Mouse (Mus musculus): ENCODE results near the gene Fgfr2.

Fgfr2 gene

GRCm38 (mm10) chr7:132800868-132801267, 322.3 kb downstream of the Fgfr2 start:
- no peak for DNase-seq (ENCODE audit: low spot score)

DNA sequence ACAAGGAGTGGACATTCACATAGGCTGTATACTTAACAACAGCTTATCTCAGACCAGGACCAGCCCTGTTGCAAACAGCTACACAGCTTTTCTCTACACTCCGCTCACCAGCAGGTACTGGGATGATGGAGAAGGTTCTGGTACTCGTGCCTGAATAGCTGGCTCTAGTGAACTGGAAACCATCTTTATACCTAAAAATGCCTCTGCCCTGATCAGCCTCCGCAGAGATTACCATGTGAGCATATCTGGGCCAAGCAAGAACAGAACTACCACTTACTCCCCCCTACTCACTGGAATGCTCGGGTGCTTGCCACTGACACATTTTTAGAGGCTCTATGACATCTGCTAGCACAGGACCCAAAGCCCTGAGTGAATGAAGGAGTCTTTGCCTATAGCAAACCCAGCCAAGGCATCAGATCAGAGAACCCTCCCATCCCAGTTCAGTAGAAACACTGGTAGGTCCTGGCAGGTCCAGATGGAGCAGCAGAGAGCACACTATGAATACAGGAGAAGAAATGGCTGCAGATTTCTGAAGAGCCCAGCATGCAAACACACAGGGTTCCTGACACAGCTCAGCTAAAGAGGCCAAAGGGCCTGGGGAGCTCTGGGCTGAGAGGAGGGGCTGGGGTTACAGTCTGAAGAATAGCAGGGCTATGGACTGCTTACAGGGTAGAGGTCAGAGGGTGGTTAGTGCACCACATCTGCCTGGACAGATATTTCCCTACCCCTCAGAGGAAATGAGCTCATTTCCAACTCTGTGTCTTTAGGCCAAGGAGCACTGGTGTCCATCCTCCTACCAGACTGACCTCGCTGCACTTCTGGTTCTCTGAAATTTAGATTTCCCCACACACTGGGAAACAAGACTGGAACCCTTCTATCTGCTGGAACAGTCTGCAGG, 323.8 kb downstream of the Fgfr2 start:
- DNase-seq (ENCODE audit: low spot score) = no peak

GRCm38 (mm10) chr7:132795141-132795540, 328.0 kb downstream of the Fgfr2 start:
- DNase-seq (ENCODE audit: low spot score) = no peak

GRCm38 (mm10) chr7:132793467-132793866, 329.7 kb downstream of the Fgfr2 start:
- no peak for DNase-seq (ENCODE audit: low spot score)

- DNase-seq (ENCODE audit: low spot score) = no peak
Observed at GRCm38 (mm10) chr7:132790447-132791219, 332.5 kb downstream of the Fgfr2 start.

- no peak for DNase-seq (ENCODE audit: low spot score)
Observed at GRCm38 (mm10) chr7:132788826-132789225, 334.3 kb downstream of the Fgfr2 start.

- no peak for DNase-seq (ENCODE audit: low spot score)
Observed at GRCm38 (mm10) chr7:132787496-132788190, 335.5 kb downstream of the Fgfr2 start.

DNA sequence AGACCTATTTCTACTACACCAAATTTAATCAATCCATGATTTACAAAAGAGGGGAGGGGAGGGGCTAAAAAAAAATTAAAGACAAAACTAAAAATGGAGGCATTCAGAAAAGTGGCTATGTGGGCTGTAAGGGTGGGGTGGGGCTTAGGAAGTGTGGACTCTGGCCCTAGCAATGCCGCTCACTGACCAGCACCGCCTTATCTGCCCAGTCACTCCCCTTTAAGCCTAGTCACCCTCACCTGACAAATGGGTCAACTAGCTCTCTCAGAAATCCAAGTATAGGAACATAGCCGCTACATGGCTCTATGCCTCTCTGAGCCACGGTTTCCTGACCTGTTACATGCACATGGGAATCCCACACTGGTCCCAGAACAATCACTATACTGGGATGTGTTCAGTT, 336.1 kb downstream of the Fgfr2 start:
- no peak for DNase-seq (ENCODE audit: low spot score)

DNA sequence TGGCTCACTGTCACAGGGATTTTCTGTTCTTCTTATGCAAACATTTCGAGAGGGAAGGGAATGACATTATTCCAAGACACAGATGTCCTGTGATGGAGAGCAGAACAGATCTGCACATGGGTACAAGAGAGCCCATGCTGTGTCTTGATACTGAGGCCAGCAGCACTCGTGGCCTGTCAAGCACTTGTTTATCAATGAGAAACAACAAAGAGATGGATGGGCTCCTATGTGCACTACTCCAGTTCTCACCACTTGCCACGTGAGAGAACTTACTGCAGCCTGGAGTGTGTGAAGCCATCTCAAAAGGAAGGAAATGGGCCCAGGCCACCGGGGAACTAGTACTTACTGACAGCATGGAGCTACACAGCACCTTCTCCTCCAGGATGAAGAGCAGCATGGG, 336.6 kb downstream of the Fgfr2 start:
- DNase-seq (ENCODE audit: low spot score) = no peak

DNA sequence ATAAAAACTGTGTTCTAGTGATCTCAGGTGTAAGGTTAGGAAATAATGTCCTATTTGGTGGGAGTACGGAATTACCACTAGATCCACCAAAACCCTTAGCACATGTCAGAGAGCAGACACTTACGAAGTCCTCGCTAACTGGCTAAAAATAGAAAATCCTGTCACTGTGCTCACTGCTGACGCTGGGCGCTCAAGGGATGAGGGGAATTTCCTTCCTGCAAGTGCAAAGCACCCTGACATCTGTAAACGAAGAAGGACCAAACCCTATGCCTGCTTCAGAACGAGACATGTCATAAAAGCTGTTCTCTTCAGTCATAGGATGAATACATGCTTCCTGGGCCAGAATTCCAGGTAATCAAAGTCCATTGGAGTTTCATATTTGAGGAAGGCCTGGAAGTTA, 337.1 kb downstream of the Fgfr2 start:
- no peak for DNase-seq (ENCODE audit: low spot score)

DNA sequence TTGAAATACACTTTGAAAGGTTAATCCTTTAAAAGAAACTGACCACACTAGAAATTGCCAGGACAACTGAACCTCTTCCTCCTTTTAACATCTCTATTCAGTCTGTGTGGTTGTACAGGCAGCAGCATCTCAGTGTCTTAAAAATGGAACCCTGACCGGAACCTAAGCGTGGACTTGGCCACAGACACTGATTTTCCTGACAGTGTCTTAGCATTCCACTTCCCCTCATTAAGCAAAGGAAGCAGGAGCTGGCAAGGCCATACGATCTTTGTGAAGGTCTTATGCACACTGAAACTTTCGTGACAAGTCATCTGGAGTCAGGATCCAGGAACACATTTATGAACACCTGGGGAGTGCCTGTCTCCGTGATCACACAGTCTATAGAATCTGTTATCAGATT, 339.0 kb downstream of the Fgfr2 start:
- no peak for DNase-seq (ENCODE audit: low spot score)

DNA sequence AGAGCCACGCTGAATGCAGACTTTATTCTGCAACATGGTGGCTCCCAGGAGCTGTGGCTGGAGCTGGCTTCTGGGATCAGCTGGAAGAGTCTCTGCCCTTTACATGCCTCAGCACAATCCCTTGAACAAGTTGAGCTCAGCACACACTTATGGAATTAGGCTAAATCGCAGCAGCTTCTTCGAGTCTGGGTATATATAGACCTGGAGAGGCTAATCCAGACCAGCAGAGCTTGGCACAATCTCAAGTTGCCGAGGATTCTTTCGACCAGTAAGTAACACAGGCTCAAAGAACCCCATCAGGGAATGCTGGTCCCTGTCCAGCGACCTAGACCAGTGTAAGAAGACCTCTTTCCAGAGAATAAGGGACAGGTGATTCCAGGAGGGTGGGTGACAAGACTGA, 341.3 kb downstream of the Fgfr2 start:
- no peak for DNase-seq (ENCODE audit: low spot score)

DNA sequence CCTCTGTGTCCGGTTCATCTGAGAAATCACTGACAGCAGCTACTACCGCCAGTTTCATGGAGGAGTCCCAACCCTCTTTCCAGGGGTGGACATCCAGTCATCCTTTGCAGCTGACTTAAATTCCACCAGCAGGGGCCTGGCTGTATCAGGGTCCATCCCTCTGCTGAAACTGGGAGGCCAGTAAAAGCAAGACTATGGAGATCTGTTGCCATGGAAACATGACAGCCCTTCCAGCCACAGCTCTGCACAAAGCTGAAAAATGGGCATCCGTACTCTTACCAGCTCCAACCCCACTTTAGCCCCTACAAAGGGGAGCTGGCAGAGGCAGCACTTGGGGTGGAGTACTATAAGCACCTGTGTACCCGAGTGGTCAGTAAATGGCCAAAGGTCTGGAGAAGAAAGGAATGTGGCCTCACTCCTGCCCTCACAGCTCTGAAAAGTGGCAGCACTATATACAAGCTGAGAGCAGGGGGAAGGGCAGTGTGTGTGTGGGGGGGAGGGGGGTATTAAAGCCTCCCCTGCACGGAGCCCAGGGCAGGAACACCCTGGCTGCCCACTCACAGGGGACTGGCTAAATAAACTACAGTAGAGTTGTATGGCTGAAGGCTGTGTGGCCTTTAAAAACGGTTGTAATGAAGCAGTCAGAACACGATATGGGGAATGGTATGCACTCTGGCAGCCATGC, 341.9 kb downstream of the Fgfr2 start:
- no peak for DNase-seq (ENCODE audit: low spot score)

DNA sequence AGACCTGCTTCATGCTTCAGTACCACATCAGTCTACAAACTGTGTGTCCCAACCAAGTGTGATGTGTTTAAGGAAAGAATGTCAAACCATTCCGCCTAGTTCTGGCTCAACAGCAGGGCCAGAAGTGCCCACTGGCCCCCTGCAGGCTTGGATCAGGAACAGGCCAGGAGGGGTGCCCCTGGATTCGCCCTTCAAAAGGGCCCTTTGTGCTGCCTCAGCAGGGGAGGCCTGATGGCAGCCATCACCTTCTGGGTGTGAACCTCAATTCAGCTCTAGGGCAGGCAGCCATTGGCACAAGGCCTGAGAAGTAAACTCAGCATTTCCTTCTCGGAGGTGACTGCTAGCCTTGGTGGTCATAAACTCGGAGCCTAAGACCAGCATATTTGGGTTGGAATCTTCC, 342.5 kb downstream of the Fgfr2 start:
- no peak for DNase-seq (ENCODE audit: low spot score)

DNA sequence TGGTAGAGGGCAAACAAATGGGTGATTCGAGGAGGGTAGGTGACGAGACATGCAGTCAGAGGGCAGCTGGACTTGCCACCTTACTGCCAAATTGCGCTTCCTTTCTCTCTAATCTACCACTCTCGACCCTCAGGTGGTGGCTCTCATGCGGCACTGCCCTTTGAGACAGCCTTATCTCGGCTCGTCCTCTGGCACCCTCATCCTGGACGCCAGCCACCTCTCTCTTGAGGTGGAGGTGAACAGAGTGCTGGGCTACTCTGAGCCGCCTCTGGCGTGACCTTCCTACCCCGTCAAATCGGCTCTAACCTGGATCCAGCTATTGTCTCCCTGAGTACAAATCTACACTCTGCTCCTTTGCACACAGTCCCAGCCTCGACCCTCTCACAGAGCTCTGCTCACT, 344.5 kb downstream of the Fgfr2 start:
- DNase-seq (ENCODE audit: low spot score) = peak; percentile 60

- peak; percentile 71 for DNase-seq (ENCODE audit: low spot score)
Observed at GRCm38 (mm10) chr7:132777728-132778453, 345.3 kb downstream of the Fgfr2 start.

- no peak for DNase-seq (ENCODE audit: low spot score)
Observed at GRCm38 (mm10) chr7:132777117-132777516, 346.0 kb downstream of the Fgfr2 start.

DNA sequence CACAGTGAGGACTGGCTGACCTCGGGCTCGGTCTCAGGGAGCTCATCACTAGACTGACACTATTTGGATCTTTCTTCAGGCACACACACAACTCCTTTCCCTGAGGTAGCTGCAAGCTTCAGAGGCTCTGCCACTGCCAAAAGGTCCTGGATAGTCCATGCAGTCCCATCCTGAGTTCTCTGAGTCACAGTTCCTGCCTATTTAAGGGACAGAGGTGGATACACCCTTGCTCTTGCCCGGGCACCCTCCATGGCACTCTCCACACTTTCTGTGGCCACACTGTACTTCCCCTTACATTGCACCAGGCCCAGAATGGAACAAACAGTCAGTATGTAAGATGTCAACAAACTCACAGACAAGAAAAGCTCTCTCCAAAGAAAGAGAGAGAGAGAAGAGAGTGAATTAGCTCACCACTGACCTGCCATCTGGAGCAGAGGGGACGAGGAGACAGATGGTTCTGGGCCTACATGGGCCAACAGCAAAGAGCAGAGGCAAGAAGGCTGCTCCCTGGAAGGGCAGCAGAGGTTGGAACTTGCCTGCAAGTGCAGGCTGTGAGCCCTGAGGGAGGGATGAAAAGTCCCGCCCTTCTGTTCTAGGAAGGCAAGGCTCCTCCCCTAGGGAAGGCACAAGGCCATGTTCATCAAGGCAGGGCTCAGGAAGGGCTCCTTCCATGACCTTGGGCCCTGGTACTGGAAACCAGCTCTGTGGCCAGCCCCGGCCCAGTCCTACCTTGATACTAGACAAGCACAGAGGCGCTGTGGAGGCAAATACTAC, 346.6 kb downstream of the Fgfr2 start:
- peak; percentile 62 for DNase-seq (ENCODE audit: low spot score)

DNA sequence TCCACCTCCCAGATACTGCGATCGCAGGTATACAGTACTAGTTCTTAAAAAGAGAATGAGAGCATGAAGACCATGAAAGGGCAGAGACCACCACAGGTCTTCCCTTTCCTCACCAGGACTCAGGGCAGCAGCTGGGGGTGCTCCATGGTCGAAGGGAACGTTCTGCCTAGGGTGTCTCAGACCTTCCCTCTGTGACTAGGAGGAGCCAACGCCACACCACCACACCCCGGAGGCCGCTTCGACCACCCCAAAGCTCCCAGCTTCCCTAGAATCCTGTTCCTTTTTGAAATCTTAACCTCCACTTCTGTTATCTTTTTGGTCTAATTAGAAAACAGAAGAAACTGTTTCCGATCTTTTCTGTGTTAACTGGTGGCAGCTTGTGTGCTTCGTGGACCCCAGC, 347.2 kb downstream of the Fgfr2 start:
- no peak for DNase-seq (ENCODE audit: low spot score)

- DNase-seq (ENCODE audit: low spot score) = no peak
Observed at GRCm38 (mm10) chr7:132775333-132775732, 347.8 kb downstream of the Fgfr2 start.

Data from spleen, adult 12 weeks (tissue).